Mouse (Mus musculus): ENCODE results near the gene Cxcl10. TPM values are rescaled to one million over a fixed set of nuclear protein-coding genes. Genes with fewer than 3 reads are reported as not detected.

Cxcl10 gene
- 1,000 to 10,000 TPM in 3 of 26 experiments, 100 to 1,000 TPM in 17, 10 to 100 TPM in 5, 1 to 10 TPM in 1; 7.0 to 3,051 (median 279) TPM for total RNA-seq (2018; cell fraction: chromatin; rRNA removed)
- total RNA-seq (2018; cell fraction: cytosol; rRNA removed), result 1,000 to 10,000 TPM in 10 of 26 experiments, 100 to 1,000 TPM in 10, 10 to 100 TPM in 6; 23.3 to 5,353 (median 906) TPM
- total RNA-seq (2018; cell fraction: nucleus; rRNA removed), result 1,000 to 10,000 TPM in 15 of 26 experiments, 100 to 1,000 TPM in 8, 10 to 100 TPM in 3; 16.9 to 3,575 (median 1,214) TPM
- polyA plus RNA-seq (2018), result 29.8 to 324 TPM (median 31.4 TPM) in 3 replicates

DNA sequence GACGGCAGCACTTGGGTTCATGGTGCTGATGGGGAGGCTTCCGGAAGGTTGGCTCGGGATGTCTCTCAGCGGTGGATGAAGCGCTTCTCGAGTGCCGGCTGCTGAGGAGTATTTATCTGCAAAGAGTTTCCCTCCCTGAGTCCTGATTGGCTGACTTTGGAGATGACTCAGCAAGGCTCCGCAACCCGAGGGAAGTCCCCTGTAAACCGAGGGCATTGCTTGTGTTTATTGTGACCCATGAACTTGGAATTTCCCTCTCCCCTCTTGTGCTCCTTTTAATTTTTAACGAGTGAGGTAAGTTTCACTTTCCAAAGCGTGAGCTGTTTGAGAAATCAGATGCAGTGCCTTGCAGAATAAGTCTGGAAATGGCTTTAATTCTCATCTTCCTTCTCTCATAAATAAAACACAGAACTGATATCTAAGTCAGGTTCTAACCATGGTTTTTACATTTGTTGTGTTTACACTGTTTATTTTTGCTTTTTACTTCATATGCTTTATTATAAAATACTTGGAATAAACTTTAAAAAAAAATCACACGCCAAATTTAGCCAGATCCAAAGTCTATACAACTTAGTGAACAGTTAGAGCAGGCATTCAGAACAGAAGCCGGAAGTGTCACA lies at the start of gene Cxcl10:
TSS of gene Cxcl10 (minus strand) at position 96 of the 620 bp plus-strand sequence.
- Histone ChIP-seq H3K4me3 (ENCODE audit: inconsistent target) (peak within 1 kb of the TSS; percentile 12; the same call in 1 of the 2 replicates), H3K79me2 (ENCODE audit: inconsistent target) (no peaks in the 10 kb centered on the region), H3K27ac (no peak within 1 kb of the TSS), H3K36me3 (ENCODE audit: inconsistent target) (no peaks in the 10 kb centered on the region)
- WGBS (ENCODE audit: missing documents), result 8% methylated on average over 14 of the region's 14 CpGs

DNA sequence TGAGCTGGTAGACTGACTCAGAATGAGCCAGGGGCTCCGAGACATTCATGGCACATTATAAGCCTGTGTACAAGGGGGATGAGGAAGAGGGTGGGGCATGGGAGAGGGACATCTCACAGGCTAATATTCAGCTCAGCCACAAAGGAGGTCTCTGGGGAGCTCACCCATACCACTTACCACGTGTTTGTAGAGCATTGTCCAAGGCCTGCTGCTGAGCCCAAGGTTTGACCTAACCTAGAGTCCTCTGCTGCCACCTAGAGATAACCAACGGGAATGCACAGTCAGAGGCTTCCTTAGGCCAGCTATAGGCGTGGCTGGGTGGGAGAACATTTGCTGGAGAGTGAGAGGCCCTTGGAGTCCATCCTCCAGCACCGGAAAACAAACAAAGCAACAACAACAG lies 49.5 kb upstream of the Cxcl10 start:
- H3K79me2 ChIP-seq (ENCODE audit: inconsistent target), result no peaks in the 10 kb centered on the region
- H3K4me3 ChIP-seq (ENCODE audit: inconsistent target), result no peak overlapping the region
- 22% methylated on average over 5 of the region's 5 CpGs for WGBS (ENCODE audit: missing documents)
- H3K36me3 ChIP-seq (ENCODE audit: inconsistent target), result no peaks in the 10 kb centered on the region
- no peak overlapping the region for H3K27ac ChIP-seq

DNA sequence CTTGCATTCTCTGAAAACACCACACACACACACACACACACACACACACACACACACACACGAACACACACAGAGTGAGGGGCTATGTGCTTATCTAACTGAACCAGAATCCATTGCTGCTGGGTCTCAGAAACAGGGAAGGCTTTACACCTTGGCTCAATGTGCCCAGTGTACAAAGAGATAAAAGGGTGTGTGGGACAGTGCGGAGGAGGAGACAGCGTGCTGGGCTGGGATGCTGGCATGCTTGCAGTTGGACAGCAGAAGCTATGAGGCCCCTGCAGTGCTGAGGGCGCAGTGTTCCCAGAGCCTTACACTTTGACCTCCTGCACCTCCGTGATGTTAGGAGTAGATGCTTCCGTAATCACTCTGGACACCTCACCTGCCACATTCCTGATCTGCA lies 47.8 kb upstream of the Cxcl10 start:
- WGBS (ENCODE audit: missing documents), result 93% methylated on average over 6 of the region's 6 CpGs
- Histone ChIP-seq H3K79me2 (ENCODE audit: inconsistent target) (no peaks in the 10 kb centered on the region), H3K4me3 (ENCODE audit: inconsistent target) (no peak overlapping the region)

DNA sequence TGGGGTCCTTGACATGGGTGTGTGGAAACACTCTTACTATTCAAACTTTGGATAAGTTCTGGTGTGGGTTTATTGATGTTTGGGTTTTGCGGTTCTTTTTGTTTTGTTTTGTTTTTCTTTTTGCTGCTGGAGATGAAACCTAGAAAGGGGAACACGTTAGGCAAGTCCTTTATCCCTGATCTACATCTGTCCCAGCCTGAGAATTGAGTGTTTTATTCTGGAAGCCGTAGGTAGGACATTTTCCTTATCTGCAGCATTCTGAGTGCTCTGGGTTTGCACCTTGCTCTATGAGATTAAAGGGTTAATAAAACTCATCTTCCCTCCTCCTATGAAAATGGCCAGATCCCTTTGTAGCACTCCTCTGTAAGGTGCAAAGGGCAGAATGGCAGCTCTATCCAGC lies 47.1 kb upstream of the Cxcl10 start:
- H3K36me3 ChIP-seq (ENCODE audit: inconsistent target), result no peaks in the 10 kb centered on the region
- WGBS (ENCODE audit: missing documents), result 98% methylated on average over 3 of the region's 3 CpGs

More for the DNA sequence above, 47.8 kb upstream of the Cxcl10 start:
- Histone ChIP-seq H3K36me3 (ENCODE audit: inconsistent target) (no peaks in the 10 kb centered on the region), H3K27ac (no peak overlapping the region)

DNA sequence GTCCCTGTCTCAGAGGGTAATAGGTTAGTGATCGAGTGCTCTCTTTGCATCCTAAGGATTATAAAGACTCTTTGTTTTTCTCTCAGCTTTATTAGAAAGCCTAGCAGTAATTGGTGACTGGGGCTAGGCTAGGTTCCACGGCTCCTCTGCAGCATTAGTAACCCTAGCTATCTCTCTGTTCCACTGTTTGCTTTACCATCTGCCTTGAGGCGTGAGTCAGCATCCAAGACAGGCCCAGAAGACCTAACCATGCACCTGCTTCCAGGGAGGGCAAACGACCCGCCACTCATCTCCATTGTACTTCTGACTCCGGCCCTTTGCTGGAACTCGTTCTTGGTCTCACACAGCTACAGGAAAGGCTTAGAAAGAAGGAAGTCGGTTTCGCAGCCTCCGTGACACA lies 45.2 kb upstream of the Cxcl10 start:
- WGBS (ENCODE audit: missing documents), result 23% methylated on average over 10 of the region's 10 CpGs
- no peaks in the 10 kb centered on the region for H3K36me3 ChIP-seq (ENCODE audit: inconsistent target)
- no peak overlapping the region for H3K4me3 ChIP-seq (ENCODE audit: inconsistent target)
- H3K27ac ChIP-seq, result no peak overlapping the region
- no peaks in the 10 kb centered on the region for H3K79me2 ChIP-seq (ENCODE audit: inconsistent target)

More for the DNA sequence above, 47.1 kb upstream of the Cxcl10 start:
- no peaks in the 10 kb centered on the region for H3K79me2 ChIP-seq (ENCODE audit: inconsistent target)
- no peak overlapping the region for H3K4me3 ChIP-seq (ENCODE audit: inconsistent target)
- no peak overlapping the region for H3K27ac ChIP-seq

DNA sequence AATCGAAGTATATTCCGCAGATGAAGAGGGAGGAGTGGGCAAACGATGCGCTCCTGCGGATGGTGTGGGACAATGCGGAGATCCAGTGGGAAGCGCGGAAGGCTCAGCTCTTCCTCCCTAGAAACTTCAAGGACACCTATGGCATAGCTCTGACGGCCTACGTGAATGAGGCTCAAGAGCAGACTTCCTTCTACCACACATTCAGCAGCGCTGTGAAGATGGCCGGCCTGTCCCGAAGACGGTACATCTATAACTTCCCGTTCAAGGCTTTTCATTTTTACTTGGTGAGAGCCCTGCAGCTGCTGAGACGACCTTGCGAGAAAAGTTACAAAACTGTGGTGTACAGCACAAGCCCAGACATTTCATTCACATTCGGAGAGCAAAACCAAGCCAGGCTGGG lies 43.9 kb upstream of the Cxcl10 start:
- 51% methylated on average over 18 of the region's 18 CpGs for WGBS (ENCODE audit: missing documents)
- no peaks in the 10 kb centered on the region for H3K36me3 ChIP-seq (ENCODE audit: inconsistent target)
- no peak overlapping the region for H3K4me3 ChIP-seq (ENCODE audit: inconsistent target)
- no peaks in the 10 kb centered on the region for H3K79me2 ChIP-seq (ENCODE audit: inconsistent target)
- H3K27ac ChIP-seq, result no peak overlapping the region

DNA sequence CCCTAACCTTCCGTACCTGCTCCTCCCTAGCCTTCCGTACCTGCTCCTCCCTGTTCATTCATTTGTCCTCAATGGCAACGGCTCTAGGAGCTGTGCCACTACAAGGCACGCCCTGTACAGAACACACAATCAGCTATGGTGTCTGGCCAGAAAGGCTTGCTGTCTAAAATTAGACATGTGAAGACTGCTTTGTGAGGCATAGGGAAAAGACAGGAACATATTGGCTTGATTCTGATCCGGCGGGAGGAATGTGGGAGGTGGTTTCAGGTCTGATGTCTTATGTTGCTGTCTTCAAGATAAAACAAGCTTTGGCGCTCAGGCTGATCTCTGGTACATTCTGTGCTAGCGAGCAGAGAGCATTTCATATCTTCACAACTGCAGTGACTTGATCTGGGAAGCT lies 41.9 kb upstream of the Cxcl10 start:
- no peaks in the 10 kb centered on the region for H3K36me3 ChIP-seq (ENCODE audit: inconsistent target)
- WGBS (ENCODE audit: missing documents), result 95% methylated on average over 8 of the region's 8 CpGs
- H3K79me2 ChIP-seq (ENCODE audit: inconsistent target), result no peaks in the 10 kb centered on the region

DNA sequence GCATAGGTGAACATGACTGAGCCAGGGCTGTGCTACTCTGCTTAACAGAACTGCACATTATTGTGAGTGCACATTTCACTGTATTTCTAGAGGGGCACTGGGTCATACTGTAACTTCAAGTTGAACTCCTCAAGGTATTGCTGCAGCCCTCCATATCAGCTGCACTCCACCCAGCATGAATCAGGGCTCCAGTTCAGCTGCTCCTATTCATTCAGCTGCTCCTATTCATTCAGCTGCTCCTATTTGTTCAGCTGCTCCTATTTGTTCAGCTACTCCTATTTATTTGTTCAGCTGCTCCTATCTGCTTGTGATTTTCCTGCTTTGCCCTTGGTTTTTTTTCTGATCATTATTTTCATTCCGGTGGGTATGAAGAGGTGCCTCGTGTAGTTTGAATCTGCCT lies 41.3 kb upstream of the Cxcl10 start:
- no peaks in the 10 kb centered on the region for H3K36me3 ChIP-seq (ENCODE audit: inconsistent target)
- 83% methylated on average over 1 of the region's 2 CpGs for WGBS (ENCODE audit: missing documents)

More for the DNA sequence above, 41.9 kb upstream of the Cxcl10 start:
- no peak overlapping the region for H3K27ac ChIP-seq
- no peak overlapping the region for H3K4me3 ChIP-seq (ENCODE audit: inconsistent target)

DNA sequence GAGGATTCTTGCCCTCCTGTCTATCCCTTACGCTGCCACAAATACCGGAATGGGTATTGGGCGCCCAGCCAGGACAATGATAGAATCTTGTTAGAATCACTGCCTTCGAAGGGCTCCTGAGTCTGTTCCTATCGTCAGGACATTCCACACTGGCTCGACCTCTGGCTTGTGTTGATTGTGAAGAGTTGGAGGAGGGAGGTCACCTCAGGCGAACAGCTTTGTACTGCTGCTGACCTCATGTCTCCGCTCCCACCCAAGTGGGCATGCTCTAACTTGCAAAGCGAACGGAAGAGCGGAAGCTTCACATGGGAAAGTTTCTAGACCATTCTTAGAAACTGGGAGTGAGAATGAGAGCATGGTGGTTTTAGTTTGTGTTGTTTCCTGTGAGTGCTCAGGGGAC lies 38.7 kb upstream of the Cxcl10 start:
- Histone ChIP-seq H3K4me3 (ENCODE audit: inconsistent target) (no peak overlapping the region), H3K36me3 (ENCODE audit: inconsistent target) (no peaks in the 10 kb centered on the region), H3K79me2 (ENCODE audit: inconsistent target) (no peaks in the 10 kb centered on the region), H3K27ac (no peak overlapping the region)
- WGBS (ENCODE audit: missing documents), result 91% methylated on average over 11 of the region's 11 CpGs

More for the DNA sequence above, 41.3 kb upstream of the Cxcl10 start:
- no peaks in the 10 kb centered on the region for H3K79me2 ChIP-seq (ENCODE audit: inconsistent target)
- H3K27ac ChIP-seq, result no peak overlapping the region
- no peak overlapping the region for H3K4me3 ChIP-seq (ENCODE audit: inconsistent target)

DNA sequence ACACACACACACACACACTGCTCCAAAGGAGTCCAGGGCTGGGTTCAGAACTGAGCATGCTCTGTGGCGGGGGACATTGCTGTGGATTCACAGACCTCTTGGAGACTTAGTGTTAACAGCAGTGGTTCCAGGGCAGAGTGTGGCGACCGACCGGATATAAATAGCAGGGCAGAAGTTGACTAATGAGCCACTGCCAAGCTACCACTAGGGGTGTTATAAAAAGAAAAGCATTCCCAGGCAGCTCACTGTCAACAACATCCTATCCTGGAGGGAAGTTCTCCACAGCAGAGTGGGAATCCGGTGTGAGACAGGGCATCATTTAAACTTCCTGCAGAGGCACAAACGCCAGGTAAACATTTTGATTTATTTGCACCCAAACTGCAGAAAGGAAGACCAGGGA lies 38.0 kb upstream of the Cxcl10 start:
- H3K27ac ChIP-seq, result no peak overlapping the region
- 19% methylated on average over 6 of the region's 6 CpGs for WGBS (ENCODE audit: missing documents)

DNA sequence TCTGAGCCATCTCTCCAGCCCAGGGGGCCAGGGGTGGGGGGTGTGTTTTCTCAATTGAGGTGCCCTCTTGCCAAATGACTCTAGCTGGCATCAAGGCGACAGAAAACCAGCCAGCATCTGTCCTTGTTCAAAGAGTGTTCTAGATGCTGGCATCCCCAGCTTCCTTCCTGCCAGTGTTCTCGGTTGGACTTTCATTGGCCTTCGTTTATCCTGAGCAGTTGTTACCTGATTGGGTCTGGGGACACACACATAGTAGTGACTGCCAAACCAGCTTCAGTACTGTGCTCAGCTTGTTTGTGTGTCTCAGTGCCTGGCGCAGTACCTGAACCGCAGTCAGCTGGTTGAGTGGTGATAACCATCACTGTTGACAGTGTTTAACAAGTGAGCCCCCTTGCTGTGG lies 37.4 kb upstream of the Cxcl10 start:
- no peak overlapping the region for H3K27ac ChIP-seq
- no peaks in the 10 kb centered on the region for H3K36me3 ChIP-seq (ENCODE audit: inconsistent target)
- H3K4me3 ChIP-seq (ENCODE audit: inconsistent target), result no peak overlapping the region
- WGBS (ENCODE audit: missing documents), result 81% methylated on average over 5 of the region's 5 CpGs
- no peaks in the 10 kb centered on the region for H3K79me2 ChIP-seq (ENCODE audit: inconsistent target)

More for the DNA sequence above, 38.0 kb upstream of the Cxcl10 start:
- H3K4me3 ChIP-seq (ENCODE audit: inconsistent target), result no peak overlapping the region
- no peaks in the 10 kb centered on the region for H3K79me2 ChIP-seq (ENCODE audit: inconsistent target)
- no peaks in the 10 kb centered on the region for H3K36me3 ChIP-seq (ENCODE audit: inconsistent target)

DNA sequence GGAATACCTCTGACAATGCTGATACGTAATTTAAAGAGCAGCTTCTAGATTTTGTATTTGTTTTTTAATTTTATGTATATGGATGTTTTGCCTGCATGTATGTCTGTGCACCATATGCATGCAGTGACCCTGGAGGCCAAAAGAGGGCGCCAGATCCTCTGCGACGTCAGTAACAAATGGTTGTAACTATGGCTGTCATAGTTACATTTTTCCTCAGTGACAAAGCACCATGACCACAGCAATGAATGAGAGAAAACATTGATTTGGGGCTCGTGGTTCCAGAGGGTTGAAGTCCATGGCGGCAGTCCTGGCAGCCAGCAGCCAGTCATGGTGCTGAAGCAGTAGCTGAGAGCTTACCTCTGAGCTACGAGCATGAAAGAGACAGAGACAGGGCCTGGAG lies 36.2 kb upstream of the Cxcl10 start:
- 62% methylated on average over 7 of the region's 7 CpGs for WGBS (ENCODE audit: missing documents)

DNA sequence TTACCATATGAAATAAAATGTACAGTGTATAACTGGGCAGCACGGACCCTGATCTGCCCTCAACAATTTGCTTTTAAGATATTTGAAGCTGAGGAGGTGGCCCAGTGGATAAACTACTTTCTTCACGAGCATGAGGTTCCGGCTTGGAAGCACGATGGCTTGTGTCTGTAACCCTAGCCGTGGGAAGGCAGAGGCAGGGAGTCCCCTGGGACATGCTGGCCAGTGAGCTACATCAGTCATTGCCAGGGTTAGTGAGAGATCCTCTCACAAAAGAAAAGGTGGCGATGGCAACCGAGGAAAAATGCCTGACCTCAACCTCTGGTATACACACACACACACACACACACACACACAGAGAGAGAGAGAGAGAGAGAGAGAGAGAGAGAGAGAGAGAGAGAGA lies 35.1 kb upstream of the Cxcl10 start:
- WGBS (ENCODE audit: missing documents), result 95% methylated on average over 7 of the region's 7 CpGs
- Histone ChIP-seq H3K4me3 (ENCODE audit: inconsistent target) (no peak overlapping the region), H3K36me3 (ENCODE audit: inconsistent target) (no peaks in the 10 kb centered on the region), H3K27ac (no peak overlapping the region), H3K79me2 (ENCODE audit: inconsistent target) (no peaks in the 10 kb centered on the region)

More for the DNA sequence above, 36.2 kb upstream of the Cxcl10 start:
- Histone ChIP-seq H3K4me3 (ENCODE audit: inconsistent target) (no peak overlapping the region), H3K79me2 (ENCODE audit: inconsistent target) (no peaks in the 10 kb centered on the region), H3K36me3 (ENCODE audit: inconsistent target) (no peaks in the 10 kb centered on the region), H3K27ac (no peak overlapping the region)

DNA sequence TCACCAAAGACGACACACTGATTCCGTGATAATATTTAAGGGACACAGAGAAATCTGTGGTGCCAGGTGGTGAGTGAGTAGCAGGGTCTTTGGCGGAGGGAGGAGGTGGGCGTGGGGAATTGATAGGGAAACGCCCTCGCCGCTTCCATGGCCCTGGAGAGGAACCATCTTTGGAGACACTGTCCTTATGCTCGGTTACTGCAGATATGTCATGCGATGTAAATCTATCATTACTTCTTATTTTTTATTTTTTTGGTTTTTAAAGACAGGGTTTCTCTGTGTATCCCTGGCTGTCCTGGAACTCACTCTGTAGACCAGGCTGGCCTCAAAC lies 33.6 kb upstream of the Cxcl10 start:
- no peak overlapping the region for H3K4me3 ChIP-seq (ENCODE audit: inconsistent target)
- no peaks in the 10 kb centered on the region for H3K79me2 ChIP-seq (ENCODE audit: inconsistent target)
- no peaks in the 10 kb centered on the region for H3K36me3 ChIP-seq (ENCODE audit: inconsistent target)
- H3K27ac ChIP-seq, result no peak overlapping the region
- WGBS (ENCODE audit: missing documents), result 75% methylated on average over 9 of the region's 9 CpGs

DNA sequence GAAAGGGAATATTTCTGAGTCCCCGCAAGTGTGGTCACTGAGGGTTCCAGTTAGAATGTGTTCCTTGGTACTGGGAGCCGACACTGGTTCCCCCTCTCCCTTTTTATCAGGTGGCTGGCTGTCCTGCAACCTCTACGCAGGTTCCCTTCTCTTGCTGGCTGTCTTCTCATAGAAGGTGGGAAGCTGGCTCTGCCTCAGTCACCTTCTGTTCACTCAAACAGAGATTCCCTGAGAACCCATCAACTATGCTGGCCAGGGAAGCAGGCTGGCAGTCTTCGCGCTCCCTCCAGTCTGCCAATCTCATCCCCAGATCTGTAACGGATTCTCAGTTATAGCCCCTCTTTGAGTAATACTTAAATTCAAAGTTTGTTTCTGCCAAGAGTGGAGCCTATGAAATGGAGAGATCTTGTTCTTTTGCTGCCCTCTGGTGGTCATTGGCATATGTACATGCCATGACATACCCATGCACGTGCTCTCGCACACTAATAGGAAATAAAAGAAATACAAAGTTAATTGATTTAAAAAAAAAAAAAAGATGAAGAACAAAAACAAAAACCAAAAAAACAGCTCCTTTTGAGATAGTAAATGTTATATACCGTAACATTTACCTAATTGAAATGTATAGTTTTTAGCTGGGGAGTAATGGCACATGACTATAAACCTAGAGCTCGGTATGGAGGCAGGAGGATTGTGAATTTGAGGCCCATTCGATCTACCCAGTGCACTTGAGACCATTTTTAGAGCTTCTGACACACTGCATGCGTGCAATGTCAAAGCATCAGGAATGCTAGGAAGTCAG lies 33.1 kb upstream of the Cxcl10 start:
- WGBS (ENCODE audit: missing documents), result 38% methylated on average over 10 of the region's 12 CpGs
- Histone ChIP-seq H3K79me2 (ENCODE audit: inconsistent target) (no peaks in the 10 kb centered on the region), H3K4me3 (ENCODE audit: inconsistent target) (no peak overlapping the region), H3K36me3 (ENCODE audit: inconsistent target) (no peaks in the 10 kb centered on the region), H3K27ac (no peak overlapping the region)

Data from macrophage (primary cell).